Mouse (Mus musculus) cerebellum, adult 11-12 months (tissue): ENCODE results near the gene Gucd1.
A peak's percentile ranks its signal among the peaks of the same experiment; 100 is the strongest.
"Not testable (repeated sequence)": the region's sequence is repeated elsewhere in the genome, so short reads cannot be mapped to it uniquely, and the experiment has no call there.

ENCODE experiments used
- DNase-seq: peaks from one replicate; pipeline ENCODE4 v3.0.0; 2022

The Gucd1 gene

DNA sequence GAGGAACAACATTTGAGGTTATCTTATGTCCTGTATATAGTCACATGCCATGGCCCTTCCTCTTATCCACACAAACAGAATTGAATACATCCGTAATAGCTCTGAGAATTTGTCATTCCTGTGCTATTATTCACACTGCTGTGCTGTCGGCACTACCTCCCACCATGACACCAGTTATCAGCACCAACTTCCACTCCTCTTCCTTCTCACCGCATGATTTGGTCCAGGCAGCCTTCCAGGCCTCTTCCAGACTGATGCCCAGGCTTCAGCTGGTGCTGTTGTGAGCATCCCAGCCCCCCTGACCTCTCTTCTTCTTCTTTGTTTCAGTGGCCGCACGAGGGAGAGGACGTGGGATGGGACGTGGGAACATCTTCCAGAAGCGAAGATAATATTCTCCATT lies 17.2 kb upstream of the Gucd1 start:
- no peak for DNase-seq

DNA sequence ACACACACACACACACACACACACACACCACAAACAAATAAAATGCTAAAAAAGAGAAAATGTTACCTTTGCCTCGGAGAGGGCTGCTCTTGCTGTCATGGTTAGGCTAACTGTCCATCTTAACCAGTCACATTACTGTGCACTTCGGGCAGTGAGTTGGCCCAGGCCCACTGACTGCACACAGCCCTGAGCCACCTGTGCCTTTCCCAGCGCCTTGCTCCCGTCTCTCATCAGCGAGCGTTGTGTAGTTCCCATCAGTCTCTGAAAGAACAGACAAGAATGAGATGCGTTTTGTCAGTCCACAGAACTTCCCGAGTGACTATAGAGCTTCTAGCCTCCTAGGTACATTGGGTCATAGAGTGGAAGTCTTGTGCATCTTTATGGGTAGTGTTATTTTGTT lies 16.4 kb upstream of the Gucd1 start:
- no peak for DNase-seq

DNA sequence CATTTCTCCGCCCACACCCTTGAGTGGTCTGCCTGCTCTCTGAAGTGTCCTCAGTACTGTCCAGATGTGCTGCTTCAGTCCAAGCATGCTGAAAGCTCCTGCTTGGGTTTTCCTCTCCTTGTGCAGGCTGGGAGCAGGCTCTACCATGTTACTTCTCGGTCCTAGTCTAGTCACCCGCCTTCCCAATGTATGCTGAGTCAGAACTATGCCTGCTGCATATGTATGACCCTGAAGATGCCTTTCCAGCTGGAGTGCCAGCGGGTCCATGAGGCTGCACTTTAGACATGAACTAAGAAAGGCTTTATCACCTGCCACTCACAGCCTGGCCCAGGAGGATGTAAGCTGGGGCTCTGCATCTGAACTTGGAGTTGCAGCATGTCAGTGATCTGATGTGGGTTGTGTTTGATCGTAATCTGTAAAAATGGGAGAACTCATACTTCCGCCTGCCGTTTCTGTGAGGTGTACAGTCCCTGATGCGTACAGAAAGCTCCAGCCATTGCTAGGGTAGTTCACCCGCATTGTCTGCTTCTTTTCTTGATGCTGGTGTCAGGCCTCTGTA lies 13.8 kb upstream of the Gucd1 start:
- DNase-seq, result no peak

DNA sequence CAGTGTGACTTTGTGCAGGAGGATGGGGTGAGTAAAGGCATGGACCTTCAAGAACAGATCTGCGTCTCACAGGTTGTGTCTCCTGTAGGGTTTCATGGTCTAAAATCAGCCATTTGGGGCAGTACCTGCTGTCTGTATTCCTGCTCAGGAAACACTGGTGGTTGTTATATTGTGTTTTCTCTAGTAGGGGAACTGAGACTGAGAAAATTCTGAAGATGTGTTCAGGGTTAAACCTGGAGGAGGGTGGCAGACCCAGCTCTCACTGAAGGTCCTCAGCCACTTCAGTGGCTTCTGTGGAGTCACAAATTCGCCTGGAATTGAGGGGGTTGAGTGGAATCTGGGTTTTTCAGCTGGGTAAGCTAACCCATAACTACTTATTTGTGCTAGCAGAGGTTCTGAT lies 12.6 kb upstream of the Gucd1 start:
- DNase-seq, result no peak

DNA sequence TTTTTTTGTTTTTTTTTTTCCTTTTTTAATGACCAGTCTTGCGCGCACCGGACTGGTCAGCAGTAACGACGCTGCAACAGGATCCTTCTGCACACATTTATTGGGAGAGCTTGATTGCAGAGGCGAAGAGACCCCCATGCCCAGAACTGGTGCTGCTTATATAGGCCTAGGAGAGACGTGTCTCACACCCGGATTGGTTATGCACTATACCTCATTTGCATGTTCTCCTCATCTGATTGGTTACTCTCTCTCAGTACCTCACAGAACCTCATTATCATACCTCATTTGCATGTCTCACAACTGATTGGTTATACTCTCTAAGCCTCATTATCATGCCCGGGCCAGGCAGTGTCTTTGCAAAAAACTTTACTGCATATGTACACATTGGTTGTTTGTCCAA lies 7.7 kb upstream of the Gucd1 start:
- not testable (repeated sequence) for DNase-seq

DNA sequence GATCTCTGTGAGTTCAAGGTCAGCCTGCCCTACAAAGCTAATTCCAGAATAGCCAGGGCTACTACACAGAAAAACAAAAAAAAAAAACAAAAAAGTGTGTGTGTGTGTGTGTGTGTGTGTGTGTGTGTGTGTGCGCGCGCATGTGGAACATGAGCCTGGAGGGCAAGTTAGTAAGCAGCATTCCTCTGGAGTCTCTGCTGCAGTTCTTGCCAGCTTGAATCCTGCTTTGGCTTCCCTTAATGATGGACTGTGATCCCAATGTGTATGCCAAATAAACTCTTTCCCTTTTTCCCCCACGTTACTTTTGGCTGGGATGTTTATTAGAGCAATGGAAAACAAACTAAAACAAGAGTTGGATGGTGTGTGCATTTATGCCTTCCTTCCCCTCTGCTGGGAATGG lies 3.9 kb upstream of the Gucd1 start:
- no peak for DNase-seq

DNA sequence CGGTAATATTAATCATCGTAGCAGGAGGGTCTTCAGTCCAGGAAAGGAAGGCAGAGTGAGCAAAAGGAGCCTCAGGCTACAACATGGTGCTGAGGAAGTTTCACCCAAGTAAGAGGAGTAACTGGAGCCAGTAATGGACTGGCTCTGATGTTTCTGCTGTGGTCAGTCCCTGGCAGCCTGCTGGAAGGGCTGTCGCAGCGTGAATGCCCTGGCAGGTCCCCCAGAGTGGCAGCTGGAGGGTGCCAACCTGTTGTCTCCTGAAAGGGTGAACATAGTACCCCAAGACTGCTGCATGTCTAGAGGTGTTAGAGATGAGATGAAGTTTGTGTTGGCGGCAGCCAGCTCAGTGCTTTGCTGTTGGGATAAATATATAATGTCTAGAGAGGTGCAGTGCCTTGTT lies 2.8 kb upstream of the Gucd1 start:
- no peak for DNase-seq

DNA sequence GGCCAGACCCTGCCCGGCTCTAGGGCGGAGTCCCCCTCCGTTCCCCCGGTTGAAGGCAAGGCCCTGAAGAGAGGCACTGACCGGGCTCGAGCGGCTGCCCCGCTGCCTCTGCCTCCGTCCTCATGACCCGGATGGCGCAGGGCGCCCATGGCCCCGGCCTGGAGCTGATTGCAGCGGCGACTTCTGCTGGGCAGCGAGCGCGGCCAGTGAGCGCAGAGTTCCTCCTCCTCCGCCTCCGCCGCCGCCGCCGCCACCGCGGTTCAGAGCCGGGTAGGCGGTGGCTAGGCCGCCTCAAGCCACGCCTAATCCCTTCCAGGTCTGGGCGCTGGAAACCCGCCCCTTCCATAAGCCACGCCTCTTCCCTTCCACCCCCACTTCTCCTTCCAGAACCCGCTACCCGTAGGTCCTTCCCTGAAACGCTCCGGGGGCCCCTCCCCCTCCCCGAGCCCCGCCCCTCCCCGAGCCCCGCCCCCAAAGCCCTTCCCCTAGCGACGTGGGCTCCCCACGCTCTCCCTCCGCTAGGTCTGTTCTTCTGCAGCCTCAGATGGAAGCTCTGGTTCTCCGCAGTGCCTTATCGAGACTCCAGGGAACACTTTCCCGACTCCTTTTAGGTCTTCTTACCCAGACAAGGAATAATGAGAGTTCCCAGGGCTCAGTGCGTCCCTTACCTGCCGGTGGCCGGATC lies 557 bp downstream of the Gucd1 start, which contains the start of gene Snrpd3:
Snrpd3 (plus strand) TSS at position 479 of the 685 bp plus-strand sequence.
- peak; percentile 95 for DNase-seq

DNA sequence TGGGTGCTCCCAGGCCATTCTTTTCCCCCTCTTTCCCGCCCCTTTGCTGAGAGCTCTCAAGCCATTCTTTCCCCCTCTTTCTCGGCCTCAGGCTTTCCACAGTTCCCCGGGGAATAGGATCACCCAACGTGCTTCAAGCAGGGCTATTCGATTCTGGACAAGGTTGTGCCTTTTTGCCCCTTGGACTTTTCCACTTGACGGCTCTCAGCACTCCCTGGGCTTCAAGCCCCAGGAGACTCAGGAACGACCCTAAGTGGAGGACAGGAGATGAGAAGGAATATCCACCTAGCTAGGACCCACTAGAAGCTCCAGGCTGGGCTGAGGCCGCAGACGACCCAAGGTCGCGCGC lies 1.1 kb downstream of the Gucd1 start:
- no peak for DNase-seq

DNA sequence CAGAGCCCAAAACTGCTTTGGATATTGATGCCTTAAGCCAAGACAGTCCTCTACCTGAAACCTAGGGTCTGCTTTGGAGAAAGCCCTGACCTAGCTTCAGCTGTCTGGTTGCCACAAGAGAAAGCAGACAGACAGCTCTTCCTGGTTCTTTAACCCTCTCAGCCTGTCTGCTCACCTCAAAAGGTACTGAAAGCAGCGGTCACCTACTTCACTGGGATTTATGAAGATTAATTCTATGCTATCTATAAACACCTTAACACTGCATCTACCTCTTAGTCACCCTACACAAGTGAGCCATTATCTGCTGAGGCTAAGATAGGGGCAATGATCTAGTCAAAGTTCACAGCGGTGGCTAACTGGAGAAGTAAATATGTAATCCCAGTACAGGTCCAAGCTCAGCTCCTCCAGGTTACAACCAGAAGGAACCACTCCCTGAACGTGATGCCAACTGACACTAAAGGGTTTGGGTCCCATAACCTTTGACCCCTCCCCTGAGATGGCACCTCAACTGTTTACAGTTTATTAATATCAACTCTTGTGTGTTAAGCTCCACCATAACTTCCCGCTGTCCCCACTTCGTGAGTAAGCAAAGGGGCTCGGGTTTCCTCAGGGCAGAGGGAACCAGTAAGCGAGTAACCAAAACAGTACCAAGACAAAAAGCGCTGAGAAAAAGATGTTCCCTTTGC lies 1.6 kb downstream of the Gucd1 start:
- no peak for DNase-seq

DNA sequence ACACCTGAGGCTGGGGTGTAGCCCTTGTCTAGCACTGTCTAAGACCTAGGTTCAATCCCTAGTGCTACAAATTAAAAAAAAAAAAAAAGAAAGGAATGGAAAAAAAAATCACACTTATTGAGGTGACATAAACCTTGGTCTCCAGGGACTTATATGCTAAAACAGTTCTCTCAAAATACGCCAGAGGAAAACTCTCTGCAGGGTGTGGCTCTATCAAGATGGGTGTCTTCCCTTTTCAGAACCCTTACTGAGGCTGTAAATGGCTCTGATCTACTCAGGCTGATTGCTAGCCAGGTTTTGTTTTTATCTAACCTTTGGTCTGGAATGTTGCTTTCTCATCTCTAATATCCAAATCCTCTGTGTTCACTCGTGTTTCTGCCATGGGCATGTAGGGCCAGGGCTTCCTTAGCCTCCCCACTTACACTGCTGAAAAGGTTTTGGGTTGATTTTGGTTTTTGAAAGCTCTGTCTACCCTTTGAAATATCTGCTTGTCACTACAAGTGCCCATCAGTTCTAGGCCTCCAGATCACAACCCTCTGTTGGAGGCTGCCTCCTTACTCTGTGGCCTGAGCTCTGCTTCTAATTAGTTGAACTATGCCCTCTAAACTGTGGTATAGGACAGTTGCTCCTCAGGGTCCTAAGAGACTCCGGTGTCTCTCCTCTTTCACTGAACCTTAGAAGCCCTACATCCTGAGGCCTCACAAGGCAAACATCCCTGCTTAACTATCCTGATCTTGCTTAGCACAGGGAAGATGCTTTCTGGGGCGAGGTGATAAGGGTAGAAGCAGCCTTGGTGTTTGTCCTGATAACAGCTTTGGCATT lies 2.3 kb downstream of the Gucd1 start:
- DNase-seq, result no peak

DNA sequence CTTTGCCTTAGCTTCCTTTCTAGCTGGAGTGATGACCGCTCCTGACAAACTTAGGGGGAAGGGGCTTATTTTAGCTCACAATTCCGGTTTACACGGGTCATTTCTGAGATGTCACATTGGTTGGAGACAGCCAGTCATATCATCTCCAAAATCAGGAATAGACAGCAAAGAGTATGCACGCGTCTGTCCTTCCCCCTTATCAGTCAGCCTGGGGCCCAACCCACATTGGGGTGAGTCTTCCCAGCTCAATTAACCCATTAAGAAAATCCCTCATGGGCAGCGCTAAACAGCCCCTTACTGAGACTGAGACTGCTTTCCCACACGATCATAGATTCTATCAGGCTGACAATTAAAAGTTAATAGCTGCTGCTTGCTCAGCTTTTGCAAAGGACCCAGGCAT lies 3.4 kb downstream of the Gucd1 start:
- DNase-seq, result no peak

DNA sequence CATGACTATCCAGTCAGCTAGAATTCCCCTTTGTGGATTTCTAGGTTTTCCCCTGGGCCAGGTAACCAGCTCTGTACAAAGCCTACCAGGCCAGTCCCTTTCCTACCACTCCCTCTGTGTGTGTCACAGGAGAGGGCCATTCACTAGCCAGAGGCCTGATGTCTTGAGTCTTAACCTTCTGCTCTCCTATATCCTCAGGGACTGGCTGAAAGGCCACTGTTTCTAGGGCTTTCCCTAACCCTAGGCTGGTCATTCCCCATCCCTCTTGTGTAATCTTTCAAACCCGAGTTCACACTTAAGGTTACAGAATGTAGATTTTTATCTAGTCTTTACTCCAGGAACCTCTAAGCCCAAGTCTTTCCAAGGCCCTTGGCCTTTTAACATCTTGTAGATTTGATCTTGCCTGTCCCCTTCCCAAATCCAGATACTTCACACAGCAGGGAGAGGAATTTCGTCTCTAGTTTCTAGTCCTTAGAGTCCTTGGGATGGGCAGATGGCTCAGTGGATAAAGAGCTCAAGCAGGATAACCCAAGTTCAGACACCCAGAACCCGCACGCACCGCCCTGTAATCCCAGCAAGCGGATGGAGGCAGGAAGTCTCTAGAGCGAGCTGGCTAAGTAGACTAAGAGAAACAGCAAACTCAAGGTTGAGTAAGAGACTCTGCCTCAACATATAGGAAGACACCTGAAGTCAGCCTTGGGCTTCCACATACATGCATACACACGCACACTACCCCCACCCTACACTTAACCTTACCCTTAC lies 4.3 kb downstream of the Gucd1 start:
- no peak for DNase-seq

DNA sequence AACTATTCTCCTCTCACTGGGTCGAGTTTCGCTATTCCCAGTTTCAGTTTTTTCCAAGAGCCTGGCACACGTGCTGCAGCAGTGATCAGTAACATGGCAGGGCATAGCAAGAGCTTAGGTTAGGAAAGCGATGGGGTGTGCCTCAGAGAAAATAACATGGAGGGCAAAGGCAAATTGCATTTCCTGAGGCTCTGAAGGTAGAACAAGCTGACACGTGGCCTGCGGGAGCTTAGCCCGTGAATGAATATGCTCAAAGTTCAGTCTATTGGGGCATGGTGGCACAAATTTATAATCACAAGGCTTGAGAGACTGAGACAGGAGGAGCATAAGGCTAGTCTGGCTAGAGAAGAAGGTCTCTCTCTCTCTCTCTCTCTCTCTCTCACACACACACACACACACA lies 5.0 kb downstream of the Gucd1 start:
- DNase-seq, result no peak

DNA sequence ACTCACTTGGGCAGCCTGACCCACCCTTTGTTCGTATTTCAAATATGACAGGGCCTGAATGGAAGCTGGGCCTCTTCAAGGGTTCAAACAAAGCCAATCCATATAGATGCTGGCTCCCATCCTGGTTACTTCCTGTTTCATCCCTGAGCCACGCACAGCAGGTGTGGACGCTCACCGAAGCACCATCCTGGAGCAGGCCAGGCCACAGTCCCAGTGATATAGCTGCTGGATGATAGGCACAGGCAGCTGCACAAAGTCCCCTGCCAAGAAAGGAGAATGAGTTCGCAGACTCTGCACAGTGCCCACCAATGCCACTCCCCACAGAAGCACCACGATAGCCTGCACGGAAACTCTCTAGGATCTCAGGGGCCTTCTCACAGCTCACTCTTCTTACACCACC lies 5.9 kb downstream of the Gucd1 start:
- no peak for DNase-seq

DNA sequence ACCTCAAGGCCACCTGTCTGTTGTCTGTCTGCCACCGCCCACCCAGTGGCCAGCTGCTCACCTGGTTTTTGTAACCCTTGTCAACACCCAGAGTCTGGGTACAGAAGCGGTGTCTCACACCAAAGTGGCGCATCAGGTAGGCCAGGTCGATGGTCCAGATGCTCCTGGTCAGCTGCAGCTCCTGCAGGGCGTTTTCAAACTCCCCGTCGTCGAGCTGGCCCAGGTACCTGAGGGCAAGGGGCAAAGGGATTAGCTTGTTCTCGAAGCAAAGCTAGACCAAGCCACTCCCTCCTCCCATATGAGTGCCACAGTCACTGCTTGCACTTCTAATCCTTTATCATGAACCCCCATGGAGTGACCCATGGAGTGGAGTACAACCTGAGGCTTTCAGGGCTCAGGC lies 6.7 kb downstream of the Gucd1 start:
- peak; percentile 29 for DNase-seq

DNA sequence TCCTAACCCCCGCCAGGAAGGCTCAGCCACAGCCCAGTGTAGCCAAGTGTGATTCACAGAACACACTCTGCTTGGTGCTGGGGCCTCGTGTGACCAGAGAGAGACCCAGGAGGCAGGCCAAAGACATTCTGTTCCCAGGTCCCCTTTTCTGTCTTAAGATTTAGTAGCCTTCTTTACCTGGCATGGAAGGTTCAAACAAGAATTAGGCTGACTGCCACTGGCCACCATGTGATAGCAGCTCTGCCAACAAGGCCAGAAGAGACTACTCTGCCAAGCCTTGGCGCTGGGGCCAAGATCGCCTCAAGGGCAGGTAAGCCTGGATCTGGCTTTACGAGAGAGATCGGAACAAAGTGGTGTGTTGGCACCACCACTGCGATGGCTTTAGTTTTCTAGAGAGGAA lies 7.3 kb downstream of the Gucd1 start:
- DNase-seq, result peak; percentile 75

DNA sequence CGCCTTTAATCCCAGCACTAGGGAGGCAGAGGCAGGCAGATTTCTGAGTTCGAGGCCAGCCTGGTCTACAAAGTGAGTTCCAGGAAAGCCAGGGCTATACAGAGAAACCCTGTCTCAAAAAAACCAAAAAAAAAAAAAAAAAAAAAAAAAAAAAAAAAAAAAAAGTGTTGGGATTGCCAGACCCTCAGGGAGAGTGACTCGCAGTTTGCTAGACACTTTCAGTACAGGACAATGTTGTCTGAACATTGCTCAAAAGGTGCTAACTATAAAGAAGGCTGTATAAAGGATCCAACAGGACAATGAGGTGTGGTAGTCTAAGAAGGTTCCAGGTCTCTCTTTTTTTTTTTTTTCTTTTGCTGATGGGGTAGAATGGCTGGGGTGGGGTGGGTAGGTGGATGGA lies 11.8 kb downstream of the Gucd1 start:
- DNase-seq, result not testable (repeated sequence)

DNA sequence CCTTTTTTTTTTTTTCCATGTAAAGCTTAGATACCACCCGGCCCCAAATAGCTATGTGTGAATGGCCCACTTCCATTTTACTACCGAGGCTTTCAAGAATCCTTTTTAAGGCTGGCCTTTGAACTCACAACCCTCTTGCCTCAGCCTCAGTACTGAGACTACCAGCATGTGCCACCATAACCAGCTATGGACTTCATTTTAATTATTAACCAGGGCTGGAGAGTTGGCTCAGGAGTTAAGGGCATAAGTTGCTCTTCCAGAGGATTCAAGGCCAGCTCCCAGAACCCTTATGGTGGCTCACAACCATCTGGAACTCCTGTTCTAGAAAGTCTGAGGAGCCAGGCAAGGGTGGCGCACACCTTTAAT lies 12.7 kb downstream of the Gucd1 start:
- no peak for DNase-seq

DNA sequence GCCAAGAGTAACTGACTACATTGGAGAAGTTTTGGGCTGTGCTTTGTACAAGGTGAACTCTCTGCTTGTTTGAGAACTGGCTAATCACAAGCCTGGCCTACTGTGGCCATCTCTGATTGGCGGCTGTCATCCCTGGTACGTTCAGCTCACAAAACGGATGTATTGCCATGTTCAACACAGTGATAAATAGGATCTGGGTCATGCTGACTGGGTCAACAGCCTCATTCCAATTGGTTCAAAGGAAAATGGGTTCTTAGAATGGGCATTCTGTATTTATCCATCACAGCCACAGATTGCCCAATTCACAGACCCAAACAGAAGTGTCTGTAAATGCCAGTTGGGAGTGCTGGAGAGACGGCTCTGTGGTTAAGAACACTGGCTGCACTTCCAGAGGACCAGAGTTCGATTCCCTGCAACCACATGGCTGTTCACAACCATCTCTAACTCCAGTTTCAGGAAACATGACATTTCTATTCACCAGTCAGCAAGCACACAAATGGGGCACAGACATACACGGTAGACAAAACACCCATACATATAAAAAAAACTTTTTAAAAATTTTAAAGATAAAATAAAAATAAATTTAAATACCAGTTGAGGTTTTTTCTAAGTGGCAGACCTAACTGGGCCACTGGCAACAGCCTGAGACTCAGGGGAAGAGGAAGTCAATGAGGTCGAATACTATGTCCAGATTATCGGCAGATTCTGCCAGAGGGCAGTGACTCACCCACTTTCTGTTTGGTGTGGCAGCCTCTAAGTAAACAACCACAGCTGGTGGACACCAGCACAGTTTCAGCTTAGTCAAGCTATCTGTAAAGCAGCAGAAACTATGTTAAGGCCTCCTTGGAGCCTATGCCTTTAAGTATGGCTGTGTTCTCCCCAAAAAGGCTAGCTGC lies 13.3 kb downstream of the Gucd1 start:
- no peak for DNase-seq

DNA sequence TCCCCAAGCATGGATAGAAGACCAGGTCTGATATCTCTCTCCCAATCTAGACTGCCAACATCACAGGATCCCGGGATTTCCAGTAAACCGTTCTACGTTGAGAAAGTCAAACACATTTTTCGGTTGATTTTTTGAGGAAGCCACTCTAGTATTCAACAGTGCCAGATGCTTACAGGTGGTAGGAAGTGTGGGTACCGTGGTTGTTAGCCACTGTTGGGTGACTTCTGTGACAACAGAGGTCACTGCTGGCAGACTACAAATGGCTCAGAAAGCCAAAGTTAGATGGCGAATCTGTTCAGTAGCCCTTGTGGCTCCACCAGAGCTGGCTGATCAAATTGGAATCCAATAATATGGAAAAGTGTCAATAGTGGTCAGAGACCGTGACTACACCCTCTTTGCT lies 14.1 kb downstream of the Gucd1 start:
- no peak for DNase-seq

DNA sequence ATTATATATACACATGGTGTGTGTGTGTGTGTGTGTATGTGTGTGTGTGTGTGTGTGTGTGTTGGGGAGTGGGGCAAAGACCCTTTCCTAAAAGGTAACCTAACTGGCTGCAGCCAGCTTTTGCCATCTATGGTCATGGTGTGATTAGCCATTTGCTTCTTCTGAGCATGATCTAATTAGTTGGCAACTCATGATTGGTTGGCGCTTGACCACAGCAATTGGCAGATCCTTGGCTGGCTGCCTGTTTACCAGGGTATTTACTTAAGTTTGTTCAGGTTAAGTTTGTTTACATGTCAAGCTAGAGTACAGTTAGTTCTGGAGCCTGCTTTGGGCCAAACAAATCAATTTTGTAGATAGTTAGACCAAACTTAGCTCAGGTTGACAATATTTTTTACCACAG lies 16.1 kb downstream of the Gucd1 start:
- DNase-seq, result no peak
